Mouse (Mus musculus) midbrain, embryonic 11.5 days (tissue): ENCODE data around the gene Gdf9. TPM values are rescaled to one million over a fixed set of nuclear protein-coding genes. Genes with fewer than 3 reads are reported as not detected.

Experiments used
- ATAC-seq: fragments of 200-750 bp; cut with Nextera tagmentation; 2 replicates; pipeline ENCODE4 v1.8.0; 2017; ENCODE audit warnings: moderate TSS enrichment, moderate library complexity; ENCODE audit not compliant: low FRiP score
- DNase-seq: peaks from one replicate; pipeline ENCODE4 v3.0.0; 2015; ENCODE audit warnings: low spot score; ENCODE audit errors: missing footprints
- H3K27ac ChIP-seq: fragments of 300-500 bp; sonication (generic); 2 replicates; pipeline ENCODE4 v1.5.1; 2014; ENCODE audit warnings: low read depth, low read length
- H3K27me3 ChIP-seq: fragments of 300-500 bp; sonication (generic); 2 replicates; pipeline ENCODE4 v1.6.1; 2014; ENCODE audit warnings: mild to moderate bottlenecking, low read length, moderate library complexity, mixed read lengths; ENCODE audit not compliant: control insufficient read depth, insufficient read depth
- H3K36me3 ChIP-seq: fragments of 300-500 bp; sonication (generic); 2 replicates; pipeline ENCODE4 v1.6.1; 2014; ENCODE audit warnings: mild to moderate bottlenecking, low read length, moderate library complexity, mixed read lengths; ENCODE audit not compliant: control insufficient read depth, insufficient read depth
- H3K4me1 ChIP-seq: fragments of 300-500 bp; sonication (generic); 2 replicates; pipeline ENCODE4 v1.6.1; 2014; ENCODE audit warnings: low read length; ENCODE audit not compliant: control insufficient read depth, insufficient read depth
- H3K4me2 ChIP-seq: fragments of 300-500 bp; sonication (generic); 2 replicates; pipeline ENCODE4 v1.6.1; 2014; ENCODE audit warnings: mild to moderate bottlenecking, moderate library complexity
- H3K4me3 ChIP-seq: fragments of 300-500 bp; sonication (generic); 2 replicates; pipeline ENCODE4 v1.5.1; 2014; ENCODE audit warnings: low read depth, low read length
- H3K9ac ChIP-seq: fragments of 300-500 bp; sonication (generic); 2 replicates; pipeline ENCODE4 v1.6.1; 2014; ENCODE audit warnings: low read length
- H3K9me3 ChIP-seq: fragments of 300-500 bp; sonication (generic); 2 replicates; pipeline ENCODE4 v1.6.1; 2016; ENCODE audit warnings: low read length; ENCODE audit not compliant: control insufficient read depth
- WGBS: fragments of 180-500 bp; shearing (Covaris S2); extraction: QIAGEN DNeasy Blood & Tissue Kit; methylation state at CpG from one replicate; pipeline ENCODE4 v1.1.7; 2014; 5-methylcytosine and 5-hydroxymethylcytosine counted together
- polyA plus RNA-seq: library from polyadenylated mRNA; unstranded; fragments of >200 nt; fragmentation: Nextera tagmentation; extraction: Ambion mirVana; gene quantifications from 2 replicates; pipeline ENCODE4 v1.2.1, GENCODE M21; 2014

Gene Gdf9
- polyA plus RNA-seq, 1 experiment from 2014 or later = 3.6 TPM

- Histone ChIP-seq H3K36me3 (no peaks in the 10 kb centered on the region), H3K9ac (no peak overlapping the region), H3K4me2 (no peak overlapping the region), H3K4me1 (no peaks in the 10 kb centered on the region), H3K4me3 (no peak overlapping the region), H3K9me3 (no peaks in the 10 kb centered on the region), H3K27ac (no peak overlapping the region), H3K27me3 (peaks cover 2% of the 10 kb centered on the region; the same call in 1 of the 2 replicates)
- DNase-seq (no peak), ATAC-seq (no peak)
- 63% methylated on average over 2 of the region's 2 CpGs for WGBS
Measured at GRCm38 (mm10) chr11:53451361-53451760, 20.5 kb downstream of the Gdf9 start.

DNA sequence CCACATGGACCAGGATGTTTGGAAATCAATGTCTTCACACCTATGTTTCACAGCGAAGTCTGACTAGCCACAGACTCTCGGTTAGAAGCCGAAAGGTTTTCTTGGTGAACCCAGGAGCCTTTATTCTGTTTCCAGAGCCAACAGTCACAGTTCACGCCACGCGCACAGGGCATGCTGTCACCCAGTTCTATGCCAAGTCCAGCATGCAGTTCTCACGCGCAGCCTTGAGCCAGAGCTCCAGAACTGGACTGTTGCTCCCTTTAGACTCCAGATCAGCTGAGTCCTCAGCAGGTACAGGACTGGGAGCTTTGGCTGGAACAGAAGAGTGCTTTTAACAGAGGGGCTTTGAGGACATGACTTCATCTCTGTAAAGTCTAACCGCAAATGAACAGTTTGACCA is 21.6 kb downstream of the Gdf9 start:
- no peak for ATAC-seq

DNA sequence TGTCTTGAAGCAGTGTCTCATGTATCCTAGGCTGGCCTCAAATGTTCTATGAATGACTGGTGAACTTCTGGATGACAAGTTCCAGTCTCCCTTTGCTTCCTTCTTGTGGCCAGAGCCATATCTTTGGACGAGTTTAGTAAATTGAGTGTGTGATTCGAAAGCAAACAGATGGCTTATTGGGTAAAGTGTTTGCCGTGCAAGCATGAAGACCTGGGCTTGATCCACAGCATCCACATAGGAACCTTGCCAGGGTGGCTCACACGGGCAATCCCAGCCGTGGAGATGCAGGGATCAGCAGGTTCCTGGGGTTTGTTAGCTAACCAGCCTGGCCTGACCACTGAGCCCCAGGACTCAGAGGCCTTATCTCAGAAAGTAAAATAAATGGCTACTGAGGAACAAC is 22.2 kb downstream of the Gdf9 start:
- H3K4me2 ChIP-seq = no peak overlapping the region
- peaks cover 17% of the 10 kb centered on the region for H3K27me3 ChIP-seq
- no peaks in the 10 kb centered on the region for H3K36me3 ChIP-seq
- ATAC-seq (no peak), DNase-seq (no peak)
- no peaks in the 10 kb centered on the region for H3K9me3 ChIP-seq
- H3K4me1 ChIP-seq = 0 out of 2 replicates have a peak, but pooled peaks cover 3% of the 10 kb centered on the region
- no peak overlapping the region for H3K9ac ChIP-seq
- 85% methylated on average over 5 of the region's 5 CpGs for WGBS
- H3K27ac ChIP-seq = no peak overlapping the region
- H3K4me3 ChIP-seq = no peak overlapping the region

More for the DNA sequence above, 21.6 kb downstream of the Gdf9 start:
- no peaks in the 10 kb centered on the region for H3K9me3 ChIP-seq
- no peak overlapping the region for H3K4me3 ChIP-seq
- no peak overlapping the region for H3K4me2 ChIP-seq
- DNase-seq = no peak
- WGBS = 97% methylated on average over 9 of the region's 9 CpGs
- H3K27me3 ChIP-seq = peaks cover 11% of the 10 kb centered on the region
- H3K9ac ChIP-seq = no peak overlapping the region
- H3K36me3 ChIP-seq = no peaks in the 10 kb centered on the region
- H3K4me1 ChIP-seq = 0 out of 2 replicates have a peak, but pooled peaks cover 1% of the 10 kb centered on the region
- no peak overlapping the region for H3K27ac ChIP-seq

DNA sequence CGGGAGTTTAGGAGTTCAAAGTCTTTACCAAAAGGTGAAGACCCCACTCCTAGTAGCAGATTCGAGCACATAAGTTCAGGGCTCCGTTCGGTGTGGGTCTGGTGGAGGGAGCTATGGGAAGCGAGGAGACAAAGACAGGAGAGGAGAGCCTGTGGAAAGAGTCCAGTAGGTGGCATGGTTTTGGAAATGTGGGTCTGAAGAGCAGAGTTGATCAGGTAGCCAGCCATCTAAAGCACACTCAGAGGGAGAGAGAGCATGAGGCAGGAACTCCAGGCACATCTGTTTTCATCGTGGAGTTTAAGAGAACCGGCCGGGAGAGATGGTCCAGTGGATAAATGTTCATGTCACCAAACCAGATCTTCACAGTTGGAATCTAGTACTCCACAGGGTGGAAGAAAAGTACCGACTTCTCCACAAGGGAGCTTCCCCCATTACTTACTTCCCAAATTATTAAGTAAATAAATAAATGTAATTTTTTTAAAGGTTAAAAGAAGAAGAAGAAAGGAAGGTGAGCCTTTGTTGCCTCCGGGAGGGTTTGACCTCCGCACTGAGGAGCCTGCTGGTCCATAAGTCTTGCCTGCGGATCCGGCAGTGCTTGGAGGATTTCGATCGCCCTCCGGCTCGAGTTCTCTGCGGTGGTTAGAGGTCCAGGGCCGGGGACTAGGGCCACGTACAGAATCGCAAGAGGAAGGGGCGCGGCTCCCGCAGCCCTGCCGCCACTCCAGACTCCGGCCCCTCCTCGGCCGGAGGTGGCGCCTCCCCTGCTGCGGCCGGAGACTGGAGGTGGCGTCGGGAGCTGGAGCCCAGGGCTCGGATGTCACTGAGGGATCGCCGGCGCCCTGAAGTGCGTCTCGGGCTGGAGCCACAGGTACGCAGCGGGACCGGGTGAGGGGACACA is 25.9 kb downstream of the Gdf9 start, which contains the start of the genes Gm10447 and Shroom1:
Gene Gm10447 (minus strand): TSS at position 637 of the 898 bp plus-strand sequence.
Gene Shroom1 (plus strand): TSS at position 732 of the 898 bp plus-strand sequence.
- DNase-seq (peak; percentile 94), ATAC-seq (peak; percentile 75)
- peak within 1 kb of the TSS; percentile 43 for H3K4me3 ChIP-seq
- H3K4me2 ChIP-seq = peak within 1 kb of the TSS; percentile 83
- H3K9ac ChIP-seq = peak within 1 kb of the TSS; percentile 62
- peaks cover 27% of the 10 kb centered on the region for H3K27me3 ChIP-seq
- no peak within 1 kb of the TSS for H3K27ac ChIP-seq
- H3K36me3 ChIP-seq = no peaks in the 10 kb centered on the region
- H3K4me1 ChIP-seq = 0 out of 2 replicates have a peak, but pooled peaks cover 3% of the 10 kb centered on the region
- H3K9me3 ChIP-seq = no peaks in the 10 kb centered on the region
- WGBS = 6% methylated on average over 42 of the region's 42 CpGs

- H3K27me3 ChIP-seq = peaks cover 34% of the 10 kb centered on the region
- 0 out of 2 replicates have a peak, but pooled peaks cover 3% of the 10 kb centered on the region for H3K4me1 ChIP-seq
- no peaks in the 10 kb centered on the region for H3K36me3 ChIP-seq
- peak overlapping the region; percentile 62 for H3K9ac ChIP-seq
- H3K4me2 ChIP-seq = peak overlapping the region; percentile 83
- 4% methylated on average over 29 of the region's 29 CpGs for WGBS
- H3K27ac ChIP-seq = no peak overlapping the region
- DNase-seq (peak; percentile 88), ATAC-seq (peak; percentile 19; the same call in 1 of the 2 replicates)
- peak overlapping the region; percentile 43 for H3K4me3 ChIP-seq
- no peaks in the 10 kb centered on the region for H3K9me3 ChIP-seq
Measured at GRCm38 (mm10) chr11:53457372-53457954, 26.6 kb downstream of the Gdf9 start.

DNA sequence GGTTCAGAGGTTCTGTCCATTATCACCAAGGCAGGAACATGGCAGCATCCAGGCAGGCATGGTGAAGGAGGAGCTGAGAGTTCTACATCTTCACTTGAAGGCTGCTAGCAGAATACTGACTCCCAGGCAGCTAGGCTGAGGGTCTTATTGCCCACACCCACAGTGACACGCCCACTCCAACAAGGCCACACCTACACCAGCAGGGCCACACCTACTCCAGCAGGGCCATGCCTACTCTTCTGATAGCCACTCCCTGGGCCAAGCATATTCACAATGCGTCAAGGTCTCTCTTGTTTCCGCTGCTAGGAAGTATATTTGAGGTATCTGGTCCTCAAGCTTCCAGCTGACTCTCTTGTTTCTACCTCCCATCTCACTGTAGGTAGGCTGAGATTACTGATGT is 28.2 kb downstream of the Gdf9 start:
- WGBS = 50% methylated on average over 3 of the region's 3 CpGs
- H3K36me3 ChIP-seq = no peaks in the 10 kb centered on the region
- no peak overlapping the region for H3K4me3 ChIP-seq
- H3K4me1 ChIP-seq = peaks cover 6% of the 10 kb centered on the region; the same call in 1 of the 2 replicates
- peaks cover 50% of the 10 kb centered on the region for H3K27me3 ChIP-seq
- no peak overlapping the region for H3K4me2 ChIP-seq
- ATAC-seq (no peak), DNase-seq (no peak)
- H3K9me3 ChIP-seq = no peaks in the 10 kb centered on the region
- H3K9ac ChIP-seq = no peak overlapping the region
- H3K27ac ChIP-seq = no peak overlapping the region

DNA sequence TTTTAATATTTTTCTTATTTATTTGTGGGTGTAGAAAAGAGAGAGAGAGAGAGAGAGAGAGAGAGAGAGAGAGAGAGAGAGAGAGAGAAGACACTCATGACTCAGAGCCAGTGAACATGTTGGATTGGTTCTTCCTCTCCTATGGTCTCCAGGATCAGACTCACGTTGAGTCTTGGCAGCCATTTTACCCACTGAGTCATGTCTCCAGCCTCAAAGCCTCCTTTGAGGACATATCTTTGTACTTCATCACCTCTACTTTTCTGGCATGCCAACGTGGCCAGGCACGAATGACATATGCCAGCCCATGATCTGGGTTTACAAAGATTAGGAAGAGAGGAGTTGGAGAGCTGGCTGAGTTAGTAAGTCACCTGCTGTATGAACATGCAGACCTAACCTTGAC is 29.4 kb downstream of the Gdf9 start:
- no peak for ATAC-seq
- Histone ChIP-seq H3K4me3 (no peak overlapping the region), H3K27ac (no peak overlapping the region), H3K27me3 (peaks cover 62% of the 10 kb centered on the region), H3K9me3 (no peaks in the 10 kb centered on the region), H3K4me2 (no peak overlapping the region), H3K4me1 (peaks cover 6% of the 10 kb centered on the region; the same call in 1 of the 2 replicates), H3K36me3 (no peaks in the 10 kb centered on the region), H3K9ac (no peak overlapping the region)
- no peak for DNase-seq
- 82% methylated on average over 3 of the region's 3 CpGs for WGBS

DNA sequence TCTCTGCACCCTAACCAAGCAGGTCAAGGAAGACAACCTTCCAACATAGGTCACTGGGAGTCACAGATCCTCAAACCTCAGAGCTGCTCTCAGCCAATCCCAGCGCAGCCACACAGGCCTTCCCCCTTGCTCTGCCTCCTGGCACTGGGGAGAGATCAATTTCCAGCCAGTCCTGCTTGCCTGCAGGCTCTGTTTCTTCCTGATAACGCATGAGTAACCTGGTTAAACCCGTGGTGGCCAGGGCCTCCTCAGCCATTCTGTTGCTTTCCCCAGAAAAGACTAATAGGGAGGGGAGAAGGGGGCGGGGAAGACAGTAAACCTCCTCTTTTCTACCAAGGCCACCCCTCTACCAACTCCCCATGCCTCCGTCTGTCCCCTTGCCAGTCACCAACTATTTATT is 30.9 kb downstream of the Gdf9 start:
- ATAC-seq (no peak), DNase-seq (no peak)
- Histone ChIP-seq H3K9ac (no peak overlapping the region), H3K36me3 (no peaks in the 10 kb centered on the region), H3K4me3 (no peak overlapping the region), H3K27ac (no peak overlapping the region), H3K4me2 (no peak overlapping the region), H3K4me1 (peaks cover 6% of the 10 kb centered on the region; the same call in 1 of the 2 replicates), H3K27me3 (peaks cover 71% of the 10 kb centered on the region), H3K9me3 (no peaks in the 10 kb centered on the region)
- WGBS = 17% methylated on average over 5 of the region's 5 CpGs
